Mouse (Mus musculus) liver, postnatal 0 days (tissue): ENCODE data around the gene Eml1. TPM values are rescaled to one million over a fixed set of nuclear protein-coding genes. Genes with fewer than 3 reads are reported as not detected.

Experiments used
- ATAC-seq: fragments of 200-750 bp; cut with Nextera tagmentation; 2 replicates; pipeline ENCODE4 v1.8.0; 2017; ENCODE audit warnings: mild to moderate bottlenecking, moderate library complexity
- DNase-seq: peaks from one replicate; pipeline ENCODE4 v3.0.0-alpha.2; 2016
- H3K27ac ChIP-seq: fragments of 300-500 bp; sonication (generic); 2 replicates; pipeline ENCODE4 v1.5.1; 2014; ENCODE audit warnings: antibody characterized with exemption, moderate library complexity, mild to moderate bottlenecking, low read depth
- H3K27me3 ChIP-seq: fragments of 300-500 bp; sonication (generic); 2 replicates; pipeline ENCODE4 v1.6.1; 2014; ENCODE audit warnings: low read length, control low read depth, mixed read lengths; ENCODE audit not compliant: insufficient read depth
- H3K36me3 ChIP-seq: fragments of 300-500 bp; sonication (generic); replicated peaks from 2 replicates; pipeline ENCODE4 v1.6.1; 2014; ENCODE audit warnings: mild to moderate bottlenecking, control low read depth, low read length, moderate library complexity, mixed read lengths; ENCODE audit not compliant: insufficient read depth
- H3K4me1 ChIP-seq: fragments of 300-500 bp; sonication (generic); 2 replicates; pipeline ENCODE4 v1.6.1; 2014; ENCODE audit warnings: antibody characterized with exemption, mild to moderate bottlenecking, control low read depth; ENCODE audit not compliant: insufficient read depth
- H3K4me2 ChIP-seq: fragments of 300-500 bp; sonication (generic); 2 replicates; pipeline ENCODE4 v1.6.1; 2014; ENCODE audit warnings: low read depth, mild to moderate bottlenecking, low read length, moderate library complexity, mixed read lengths
- H3K4me3 ChIP-seq: fragments of 300-500 bp; sonication (generic); 2 replicates; pipeline ENCODE4 v1.5.1; 2014; ENCODE audit warnings: low read depth, low read length
- H3K9ac ChIP-seq: fragments of 300-500 bp; sonication (generic); replicated peaks from 2 replicates; pipeline ENCODE4 v1.6.1; 2014; ENCODE audit warnings: mild to moderate bottlenecking, moderate library complexity
- H3K9me3 ChIP-seq: fragments of 300-500 bp; sonication (generic); 2 replicates; pipeline ENCODE4 v1.6.1; 2016; ENCODE audit warnings: mild to moderate bottlenecking, control low read depth, low read length, mixed read lengths
- CTCF ChIP-seq: sonication (generic); IDR thresholded peaks from 2 replicates; pipeline ENCODE4 v1.5.1; 2016; ENCODE audit warnings: antibody characterized with exemption, low read depth
- EP300 ChIP-seq: IDR thresholded peaks from 2 replicates; pipeline ENCODE4 v1.6.1; 2016; ENCODE audit warnings: antibody characterized with exemption, low read depth, mild to moderate bottlenecking
- WGBS: fragments of 180-500 bp; shearing (Covaris S2); extraction: QIAGEN DNeasy Blood & Tissue Kit; methylation state at CpG from one replicate; pipeline ENCODE4 v1.1.7; 2014; ENCODE audit not compliant: insufficient replicate concordance; 5-methylcytosine and 5-hydroxymethylcytosine counted together
- polyA plus RNA-seq: library from polyadenylated mRNA; unstranded; fragments of >200 nt; fragmentation: Nextera tagmentation; extraction: Ambion mirVana; gene quantifications from 2 replicates; pipeline ENCODE4 v1.2.1, GENCODE M21; 2015

The Eml1 gene
- polyA plus RNA-seq, 1 experiment from 2014 or later, result 4.6 TPM

GRCm38 (mm10) chr12:108435444-108436015 is 64.8 kb downstream of the Eml1 start:
- H3K9me3 ChIP-seq, result no peaks in the 10 kb centered on the region
- H3K4me2 ChIP-seq, result no peak overlapping the region
- H3K9ac ChIP-seq, result no peak overlapping the region
- ATAC-seq (no peak), DNase-seq (no peak)
- no peak for TF ChIP-seq CTCF
- TF ChIP-seq EP300, result no peak
- H3K4me3 ChIP-seq, result no peak overlapping the region
- no peaks in the 10 kb centered on the region for H3K4me1 ChIP-seq
- H3K36me3 ChIP-seq, result no peaks in the 10 kb centered on the region
- H3K27me3 ChIP-seq, result no peaks in the 10 kb centered on the region
- 62% methylated on average over 12 of the region's 12 CpGs for WGBS
- 0 out of 2 replicates have a peak overlapping the region, but pooled peaks have one; percentile 60 for H3K27ac ChIP-seq

- no peak for ATAC-seq
- Histone ChIP-seq H3K9me3 (no peaks in the 10 kb centered on the region), H3K27me3 (no peaks in the 10 kb centered on the region), H3K4me3 (no peak overlapping the region), H3K36me3 (no peaks in the 10 kb centered on the region), H3K4me2 (no peak overlapping the region), H3K9ac (no peak overlapping the region), H3K4me1 (no peaks in the 10 kb centered on the region), H3K27ac (peak overlapping the region; percentile 60; the same call in 1 of the 2 replicates)
- 66% methylated on average over 24 of the region's 24 CpGs for WGBS
- DNase-seq, result no peak
- TF ChIP-seq CTCF, result no peak
- TF ChIP-seq EP300, result no peak
Observed at GRCm38 (mm10) chr12:108436029-108436923, 65.5 kb downstream of the Eml1 start.

GRCm38 (mm10) chr12:108437446-108437845 is 66.7 kb downstream of the Eml1 start:
- H3K9me3 ChIP-seq, result no peaks in the 10 kb centered on the region
- H3K4me3 ChIP-seq, result no peak overlapping the region
- H3K36me3 ChIP-seq, result no peaks in the 10 kb centered on the region
- H3K27me3 ChIP-seq, result no peaks in the 10 kb centered on the region
- TF ChIP-seq EP300, result no peak
- H3K9ac ChIP-seq, result no peak overlapping the region
- DNase-seq (no peak), ATAC-seq (no peak)
- 84% methylated on average over 13 of the region's 13 CpGs for WGBS
- H3K4me2 ChIP-seq, result no peak overlapping the region
- H3K27ac ChIP-seq, result no peak overlapping the region
- no peaks in the 10 kb centered on the region for H3K4me1 ChIP-seq

- DNase-seq (no peak), ATAC-seq (no peak)
- no peak overlapping the region for H3K9ac ChIP-seq
- H3K4me2 ChIP-seq, result no peak overlapping the region
- TF ChIP-seq CTCF, result no peak
- no peak for TF ChIP-seq EP300
- WGBS, result 12% methylated on average over 10 of the region's 10 CpGs
- no peak overlapping the region for H3K4me3 ChIP-seq
- H3K27me3 ChIP-seq, result 0 out of 2 replicates have a peak, but pooled peaks cover 2% of the 10 kb centered on the region
- H3K4me1 ChIP-seq, result no peaks in the 10 kb centered on the region
- no peak overlapping the region for H3K27ac ChIP-seq
- no peaks in the 10 kb centered on the region for H3K9me3 ChIP-seq
- no peaks in the 10 kb centered on the region for H3K36me3 ChIP-seq
Observed at GRCm38 (mm10) chr12:108443271-108443670, 72.5 kb downstream of the Eml1 start.

GRCm38 (mm10) chr12:108443708-108444107 is 73.0 kb downstream of the Eml1 start:
- no peak for ATAC-seq
- no peak overlapping the region for H3K27ac ChIP-seq

More at GRCm38 (mm10) chr12:108443708-108444107, 73.0 kb downstream of the Eml1 start:
- WGBS, result 69% methylated on average over 5 of the region's 5 CpGs
- H3K9me3 ChIP-seq, result no peaks in the 10 kb centered on the region
- H3K36me3 ChIP-seq, result no peaks in the 10 kb centered on the region
- no peak overlapping the region for H3K9ac ChIP-seq
- no peak for DNase-seq
- H3K4me3 ChIP-seq, result no peak overlapping the region
- no peaks in the 10 kb centered on the region for H3K4me1 ChIP-seq
- no peak overlapping the region for H3K4me2 ChIP-seq
- 0 out of 2 replicates have a peak, but pooled peaks cover 2% of the 10 kb centered on the region for H3K27me3 ChIP-seq
- TF ChIP-seq EP300 (no peak), CTCF (no peak)
